Mouse (Mus musculus) effector memory CD4-positive, alpha-beta T cell, adult 7 months (primary cell): ENCODE data around the gene Olfr870. TPM values are rescaled to one million over a fixed set of nuclear protein-coding genes. Genes with fewer than 3 reads are reported as not detected.

ENCODE experiments used
- polyA plus RNA-seq: library from polyadenylated mRNA; unstranded; fragments of 100-300 nt; shearing (Covaris generic); gene quantifications from one replicate; pipeline ENCODE4 v1.2.1, GENCODE M21; 2017

The Olfr870 gene
- polyA plus RNA-seq = not detected

DNA sequence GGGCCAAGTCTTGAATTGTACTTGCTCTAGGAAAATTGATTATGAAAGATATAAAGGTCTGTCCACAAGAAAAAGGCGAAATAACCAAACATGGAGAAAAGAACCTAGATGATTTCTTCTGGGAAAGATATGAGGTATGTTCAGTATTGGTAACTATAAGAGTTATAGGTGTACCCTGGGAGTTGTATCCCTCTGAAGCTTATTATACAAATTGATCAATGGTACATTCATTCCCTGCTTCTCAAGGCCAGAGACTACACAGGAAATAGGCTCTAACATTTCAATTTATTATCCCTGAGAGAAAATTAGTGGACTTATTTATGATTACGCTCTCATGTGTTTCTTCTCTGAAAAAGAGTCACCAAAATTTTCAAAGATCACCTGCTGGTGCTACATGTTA, at the start of gene Olfr870:
Gene Olfr870, minus strand, starts transcription at position 101 of the 400 bp plus-strand sequence.

DNA sequence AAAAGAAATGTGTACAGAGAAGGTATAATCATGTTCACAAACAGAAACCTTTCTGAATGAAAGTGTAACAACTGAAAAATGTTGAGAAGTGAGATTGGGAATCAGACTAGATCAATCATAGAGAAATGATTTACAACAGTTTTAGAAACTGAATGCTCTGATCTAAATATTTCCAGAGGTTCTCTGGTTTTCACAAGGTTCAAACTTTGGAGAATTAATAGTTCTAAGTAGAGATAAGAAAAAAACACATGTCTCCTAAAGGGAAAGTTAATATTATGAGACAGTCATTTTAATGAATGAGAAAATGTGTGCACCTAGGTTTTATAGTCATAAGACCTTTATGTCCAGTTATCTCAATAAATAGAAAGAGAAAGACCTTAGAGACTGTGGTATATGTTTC, 38.0 kb upstream of the Olfr870 start, which contains the start of gene Olfr871:
Gene Olfr871, plus strand, starts transcription at position 301 of the 400 bp plus-strand sequence.

GRCm38 (mm10) chr9:20128709-20129108, 45.1 kb downstream of the Olfr870 start, which contains the start of gene Olfr869:
Olfr869 (plus strand) TSS chr9:20129009.

Other genes starting within 250 kb of the Olfr870 start
- gene Olfr866, start 146.0 kb downstream of the Olfr870 start, polyA plus RNA-seq = not detected
- not detected for gene Olfr867, start 116.5 kb downstream of the Olfr870 start, polyA plus RNA-seq
- 0.24 TPM for gene Olfr868, start 75.4 kb downstream of the Olfr870 start, polyA plus RNA-seq
- not detected for gene Olfr869, start 45.0 kb downstream of the Olfr870 start, polyA plus RNA-seq
- gene Olfr871, start 38.1 kb upstream of the Olfr870 start, polyA plus RNA-seq = not detected
- gene Olfr872, start 63.1 kb upstream of the Olfr870 start, polyA plus RNA-seq = not detected
- 0.69 TPM for gene Olfr39, start 108.3 kb upstream of the Olfr870 start, polyA plus RNA-seq
- gene Olfr873, start 124.5 kb upstream of the Olfr870 start, polyA plus RNA-seq = not detected
- 0.32 TPM for gene Olfr18, start 162.0 kb upstream of the Olfr870 start, polyA plus RNA-seq
- gene Zfp560, start 211.1 kb upstream of the Olfr870 start, polyA plus RNA-seq = 19.9 TPM